ENCODE assay signal across 15 mouse cellular contexts in the genomic region with DNA sequence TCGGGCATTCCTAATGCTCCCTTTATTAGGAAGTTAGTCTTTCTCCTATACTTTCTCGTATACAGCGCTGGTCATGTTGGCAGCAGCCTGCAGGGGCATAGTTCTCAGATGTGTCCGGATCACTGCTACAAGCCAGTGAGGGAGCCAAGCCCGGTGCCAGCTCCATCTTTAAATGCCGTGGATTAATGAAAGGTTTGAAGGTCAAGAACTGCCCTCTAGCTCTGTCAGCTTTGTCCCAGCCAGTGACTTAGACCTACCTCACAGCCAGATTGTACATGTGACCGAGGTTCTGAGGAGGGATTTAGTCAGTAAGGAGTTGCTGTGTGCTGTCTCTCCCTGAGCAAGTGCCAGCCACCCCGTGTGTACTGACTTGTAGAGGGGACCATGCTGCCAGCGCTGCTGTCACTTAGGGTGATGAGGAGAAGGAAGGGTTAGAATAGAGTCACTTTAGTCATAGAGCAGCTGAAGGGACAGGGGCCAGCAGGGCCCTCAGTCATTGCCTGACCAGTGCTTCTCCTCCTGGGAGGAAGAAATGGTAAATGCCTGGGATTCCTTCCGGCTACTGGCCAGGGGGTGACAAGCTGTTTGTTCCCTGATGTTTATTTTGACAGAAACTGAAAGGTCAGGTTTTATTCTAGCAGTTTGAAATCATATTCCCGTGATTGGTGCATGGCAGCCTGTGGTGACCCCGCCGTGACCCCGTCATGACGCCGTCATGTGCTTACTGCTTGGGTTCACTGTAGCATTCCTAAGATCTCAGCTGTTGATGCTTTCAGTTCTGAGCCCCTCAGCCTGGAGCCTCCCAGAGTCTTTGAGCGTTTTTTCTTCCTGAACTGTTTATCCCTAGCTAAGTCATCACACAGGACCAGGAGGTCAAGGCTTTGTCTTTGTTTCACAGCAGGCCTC.
DNase-seq lines count a peak whose midpoint lies in the region; ATAC-seq and TF ChIP-seq lines count a peak whose summit lies in the region.
"Had no signal": no experiment of that assay in that cellular context is flagged by ENCODE, and none has a peak within 500 bp of the region (broad histone marks: within the 10 kb centered on the region; RNA-seq: fewer than 3 reads in every experiment).

No protein-coding gene starts in this region.

- no peak for ATAC-seq in embryonic facial prominence, embryonic 11.5 days (replicated peaks; ENCODE audit: insufficient number of reproducible peaks, low FRiP score, low TSS enrichment, low read depth)
- ATAC-seq in inflammation-experienced regulatory T-cells, adult 6 months = no peak

- peak; percentile 6 for DNase-seq in cerebellum, adult 9-10 months
- DNase-seq in cerebellum, adult 11-12 months = no peak
- no peak for DNase-seq in layer of hippocampus, adult 2 months (ENCODE audit: low spot score in 2 of 2)
- DNase-seq in layer of hippocampus, adult 9-11 months = no peak
- DNase-seq in embryonic facial prominence, embryonic 11.5 days (ENCODE audit: low spot score) = peak; percentile 17
- DNase-seq in lung, postnatal 36 days = peak; percentile 52
- no peak for DNase-seq in left cerebral cortex, adult 2 months (ENCODE audit: extremely low spot score in 1 of 2, low spot score in 2 of 2)
- DNase-seq: adrenal gland, postnatal 10 days; cerebellum, adult 11 months had no signal

- intact Hi-C loops in left cerebral cortex, adult 2 months (cut with DNase I) = no loop called here

- no peaks in the 10 kb centered on the region for H3K9me3 ChIP-seq in embryonic facial prominence, embryonic 11.5 days (replicated peaks; ENCODE audit: control insufficient read depth, low read length)
- H3K9me3 ChIP-seq: embryonic facial prominence, embryonic 12.5 days; forebrain, embryonic 12.5 days; hindbrain, embryonic 15.5 days; limb, embryonic 15.5 days; megakaryocyte, embryonic 14.5 days had no signal

- TF ChIP-seq CTCF in layer of hippocampus, adult 2 months (conservative IDR thresholded peaks at IDR 0.05) = 0 out of 2 replicates have a peak, but pooled peaks have one; percentile 17
- no peak; the same call in 1 of the 2 replicates for TF ChIP-seq CTCF in left cerebral cortex, adult 2 months (IDR thresholded peaks at IDR 0.05)

- 70% methylated on average over 17 of the region's 17 CpGs for WGBS in embryonic facial prominence, embryonic 11.5 days

- H3K9ac ChIP-seq in embryonic facial prominence, embryonic 11.5 days (replicated peaks; ENCODE audit: low read length) = no peak overlapping the region
- H3K9ac ChIP-seq: embryonic facial prominence, embryonic 12.5 days; forebrain, embryonic 12.5 days; hindbrain, embryonic 15.5 days; limb, embryonic 15.5 days had no signal

- H3K27ac ChIP-seq in layer of hippocampus, adult 2 months = no peak overlapping the region
- H3K27ac ChIP-seq in embryonic facial prominence, embryonic 11.5 days (replicated peaks; ENCODE audit: low read depth, low read length) = no peak overlapping the region
- H3K27ac ChIP-seq in left cerebral cortex, adult 2 months = no peak overlapping the region
- H3K27ac ChIP-seq: embryonic facial prominence, embryonic 12.5 days; forebrain, embryonic 12.5 days; hindbrain, embryonic 15.5 days; limb, embryonic 15.5 days had no signal

- no peak overlapping the region for H3K4me3 ChIP-seq in layer of hippocampus, adult 2 months
- no peak overlapping the region for H3K4me3 ChIP-seq in embryonic facial prominence, embryonic 11.5 days (ENCODE audit: low read depth, low read length)
- no peak overlapping the region for H3K4me3 ChIP-seq in left cerebral cortex, adult 2 months
- H3K4me3 ChIP-seq: embryonic facial prominence, embryonic 12.5 days; forebrain, embryonic 12.5 days; hindbrain, embryonic 15.5 days; limb, embryonic 15.5 days; megakaryocyte, embryonic 14.5 days had no signal

- H3K4me2 ChIP-seq in embryonic facial prominence, embryonic 11.5 days (ENCODE audit: low read depth, low read length) = no peak overlapping the region; the same call in 1 of the 2 replicates
- H3K4me2 ChIP-seq: embryonic facial prominence, embryonic 12.5 days; forebrain, embryonic 12.5 days; hindbrain, embryonic 15.5 days; limb, embryonic 15.5 days had no signal

- peaks cover 17% of the 10 kb centered on the region for H3K36me3 ChIP-seq in embryonic facial prominence, embryonic 11.5 days (replicated peaks; ENCODE audit: control insufficient read depth, insufficient read depth, low read depth, low read length)

- H3K4me1 ChIP-seq in embryonic facial prominence, embryonic 11.5 days (ENCODE audit: control insufficient read depth, insufficient read depth, low read length) = no peaks in the 10 kb centered on the region
- H3K4me1 ChIP-seq: embryonic facial prominence, embryonic 12.5 days; limb, embryonic 15.5 days had no signal

- no peaks in the 10 kb centered on the region for H3K27me3 ChIP-seq in embryonic facial prominence, embryonic 11.5 days (ENCODE audit: control insufficient read depth, insufficient read depth, low read length)
- H3K27me3 ChIP-seq: embryonic facial prominence, embryonic 12.5 days; forebrain, embryonic 12.5 days; hindbrain, embryonic 15.5 days; limb, embryonic 15.5 days; megakaryocyte, embryonic 14.5 days had no signal

Comparison
In these comparisons a context has a peak if more than half of its experiments do, and no peak if none do; other contexts are left out.
1. DNase-seq: peak in cerebellum, adult 9-10 months (single experiment), embryonic facial prominence, embryonic 11.5 days (single experiment) and lung, postnatal 36 days (single experiment); none in cerebellum, adult 11-12 months (single experiment), layer of hippocampus, adult 2 months (0 of 2), layer of hippocampus, adult 9-11 months (single experiment) and left cerebral cortex, adult 2 months (0 of 2).